Mouse (Mus musculus) E14TG2a.4 (cell line): Measurements from ENCODE around the gene Fetub.

Experiments used
- CTCF ChIP-seq: conservative IDR thresholded peaks from 2 replicates; pipeline ENCODE4 v1.5.1; 2014; ENCODE audit warnings: low read length
- POU5F1 ChIP-seq: IDR thresholded peaks from 2 replicates; pipeline ENCODE4 v1.6.1; 2014; ENCODE audit warnings: low read length, borderline replicate concordance

GRCm38 (mm10) chr16:22909290-22909689, 8.8 kb upstream of the Fetub start:
- TF ChIP-seq CTCF (no peak), POU5F1 (no peak)
